Mouse (Mus musculus) urinary bladder, postnatal 36 days (tissue): Measurements from ENCODE around the gene Slc36a1.

Source experiments
- DNase-seq, 2 experiments: peaks; one replicate each; pipeline ENCODE4 v3.0.0; 2022; ENCODE audit warnings: low spot score in 2 of 2, mixed read lengths in 1 of 2

The Slc36a1 gene

DNA sequence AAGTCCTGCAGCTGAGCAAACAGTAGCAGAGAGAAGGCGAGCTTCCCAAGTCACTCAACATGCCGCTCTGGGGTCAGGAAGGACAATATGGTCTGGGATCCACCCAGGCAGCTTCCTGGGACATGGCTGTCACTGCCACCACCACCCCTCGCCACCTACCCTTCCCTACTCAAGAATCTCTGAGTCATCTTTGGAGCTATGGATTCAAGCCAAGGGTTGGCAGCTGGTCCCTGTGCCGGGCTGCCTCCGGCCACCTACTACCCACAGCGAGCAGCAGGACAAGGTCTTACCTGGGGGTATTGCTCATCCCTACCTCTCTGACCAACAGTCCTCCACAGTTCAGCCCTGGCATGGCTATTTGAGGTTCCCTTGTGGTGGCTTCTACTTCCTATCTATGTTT, 70.6 kb downstream of the Slc36a1 start:
- no peak for DNase-seq
